Mouse (Mus musculus) layer of hippocampus, postnatal 25 days (tissue): ENCODE measurements around the gene Ust. TPM values are rescaled to one million over a fixed set of nuclear protein-coding genes. Genes with fewer than 3 reads are reported as not detected.

ENCODE experiments used
- DNase-seq, 2 experiments: peaks; one replicate each; pipeline ENCODE4 v3.0.0; 2022; ENCODE audit warnings: mixed read lengths in 2 of 2, low spot score in 1 of 2; ENCODE audit errors: extremely low spot score in 1 of 2
- total RNA-seq, 2 experiments: library from RNA; stranded (reverse); gene quantifications; 2 replicates each; pipeline ENCODE4 v1.2.3; 2021

Ust gene
- total RNA-seq, 2 experiments from 2014 or later: 72.5 to 74.0 TPM

DNA sequence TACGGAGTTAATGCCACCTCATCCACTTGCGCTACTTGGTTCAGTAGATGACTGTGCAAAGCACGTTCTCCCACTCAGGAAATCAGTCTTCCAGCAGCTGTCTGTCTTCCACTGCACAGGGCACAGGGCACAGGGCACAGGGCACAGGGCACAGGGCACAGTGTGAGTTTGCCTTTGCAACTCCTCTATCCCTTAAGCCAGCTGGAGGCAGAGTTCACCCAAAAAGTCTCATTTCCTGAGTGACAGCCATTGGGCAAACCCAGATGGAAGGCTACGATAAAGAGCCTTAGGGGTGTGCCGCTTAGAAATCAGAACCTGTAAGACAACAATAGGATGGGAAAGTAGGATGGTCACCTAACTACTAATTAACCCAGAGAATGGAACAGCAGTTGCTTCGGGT is 322.9 kb downstream of the Ust start:
- no peak for DNase-seq

DNA sequence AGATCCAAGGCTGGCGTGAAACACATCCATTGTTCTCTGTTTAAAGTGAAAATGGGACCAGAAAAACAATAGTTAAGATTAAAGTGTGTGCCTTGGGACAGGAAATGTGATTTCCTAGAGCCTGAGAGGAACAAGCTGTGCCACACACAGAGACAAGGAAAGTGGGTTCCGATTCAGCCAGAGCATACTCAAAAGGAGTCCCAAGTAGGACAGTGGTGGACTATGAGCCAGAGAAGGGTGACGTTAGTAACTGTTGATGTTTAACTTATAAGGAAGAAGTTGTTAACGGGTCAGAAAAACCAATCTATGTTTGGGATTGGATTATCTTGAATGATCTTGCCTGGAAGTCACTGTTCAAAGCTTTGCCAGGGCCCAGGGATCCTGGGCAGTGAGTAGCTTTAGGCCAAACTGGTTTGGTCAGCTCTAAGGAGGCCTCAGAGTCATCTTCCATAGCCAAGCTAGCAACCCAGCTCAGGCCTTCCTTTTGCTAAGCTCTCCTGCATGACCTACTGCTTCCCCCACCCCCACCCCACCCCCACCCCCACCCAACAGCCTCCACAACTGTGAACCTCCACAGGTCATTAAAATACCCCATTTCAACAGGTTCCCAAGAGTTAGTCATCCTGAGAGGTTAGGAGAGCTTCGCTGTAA is 329.2 kb downstream of the Ust start:
- no peak for DNase-seq

DNA sequence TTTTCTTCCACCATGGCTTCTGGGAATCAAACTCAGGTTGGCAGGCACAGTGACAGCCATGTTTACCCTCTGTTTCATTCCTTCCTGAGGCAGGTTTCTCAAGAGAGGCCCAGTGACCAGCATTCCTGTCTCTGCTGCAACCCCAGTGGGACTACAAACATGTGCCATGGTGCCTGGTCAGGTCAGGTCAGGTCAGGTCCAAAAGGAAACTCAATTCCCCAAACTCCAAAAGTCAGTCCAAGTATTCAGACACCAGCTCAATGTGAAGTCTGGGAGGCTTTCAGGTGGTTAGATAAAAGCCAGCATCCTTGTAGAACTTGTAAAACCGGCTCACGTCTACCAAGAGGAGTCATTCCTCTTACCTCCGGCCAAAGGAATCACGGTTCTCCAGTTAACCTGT is 333.0 kb downstream of the Ust start:
- DNase-seq: no peak

DNA sequence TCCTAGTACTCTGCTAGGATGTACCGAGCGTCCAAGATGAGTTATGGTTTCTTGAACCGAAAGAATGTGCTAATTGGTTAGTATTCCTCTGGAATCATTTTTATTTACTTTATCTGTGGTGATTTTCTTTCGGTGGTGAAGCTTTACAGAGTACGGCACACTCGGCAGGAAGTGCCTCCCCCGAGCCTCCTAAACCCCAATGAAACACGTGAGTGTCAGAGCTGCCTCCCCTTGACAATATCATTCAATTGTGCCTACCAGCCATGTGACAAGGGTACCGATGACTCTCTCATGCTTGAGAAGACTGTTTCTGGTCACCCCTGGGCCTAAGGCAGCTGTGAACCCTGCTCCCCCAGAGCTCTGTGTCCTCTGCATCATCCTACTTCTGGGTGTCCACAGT is 333.9 kb downstream of the Ust start:
- DNase-seq: no peak

DNA sequence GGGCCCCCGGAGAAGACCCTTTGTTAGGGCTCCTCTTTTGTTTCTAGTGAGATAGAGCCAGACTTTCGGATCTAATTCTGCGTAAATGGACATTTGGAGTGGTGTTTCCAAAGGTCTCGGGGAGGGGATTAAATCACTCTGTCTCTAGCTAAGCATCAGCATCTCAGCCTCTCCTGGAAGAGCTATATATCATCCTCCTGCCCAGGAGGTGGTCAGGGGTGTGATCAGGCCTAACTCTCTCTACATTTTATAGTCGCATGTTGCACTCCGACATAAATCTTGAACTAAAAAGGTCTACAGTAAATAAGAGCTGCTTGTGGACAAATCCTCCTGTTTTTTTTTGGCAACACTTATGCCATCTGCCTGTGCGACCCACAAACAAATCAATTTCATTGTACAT is 335.5 kb downstream of the Ust start:
- no peak for DNase-seq

DNA sequence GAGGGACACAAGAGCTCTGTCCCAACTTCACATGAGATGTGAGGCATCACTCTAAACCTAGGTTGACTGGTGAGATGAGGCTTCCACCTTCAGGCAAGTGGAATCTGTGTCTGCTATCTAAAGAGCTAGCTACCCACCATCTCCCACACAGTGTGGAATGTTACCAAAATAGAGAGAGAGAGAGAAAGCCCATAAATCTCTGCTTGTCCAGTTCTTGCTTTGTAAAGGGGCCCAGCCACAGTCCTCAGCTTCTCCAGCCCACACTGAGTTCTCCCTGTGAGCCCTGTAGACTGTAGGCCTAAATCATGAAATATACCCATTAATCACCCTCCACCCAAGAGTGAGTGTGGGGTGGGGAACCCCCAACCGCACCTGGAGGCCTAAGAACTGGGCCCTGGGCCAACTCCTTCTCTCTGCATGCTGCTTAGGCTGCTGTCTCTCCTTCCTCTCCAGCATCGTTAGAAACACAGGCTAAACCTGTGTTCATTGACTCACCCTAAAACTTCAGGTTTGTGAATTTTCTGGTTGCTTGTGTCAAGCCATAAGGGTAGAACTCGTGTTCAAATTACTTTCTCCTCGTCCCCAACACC is 336.9 kb downstream of the Ust start:
- DNase-seq: no peak

DNA sequence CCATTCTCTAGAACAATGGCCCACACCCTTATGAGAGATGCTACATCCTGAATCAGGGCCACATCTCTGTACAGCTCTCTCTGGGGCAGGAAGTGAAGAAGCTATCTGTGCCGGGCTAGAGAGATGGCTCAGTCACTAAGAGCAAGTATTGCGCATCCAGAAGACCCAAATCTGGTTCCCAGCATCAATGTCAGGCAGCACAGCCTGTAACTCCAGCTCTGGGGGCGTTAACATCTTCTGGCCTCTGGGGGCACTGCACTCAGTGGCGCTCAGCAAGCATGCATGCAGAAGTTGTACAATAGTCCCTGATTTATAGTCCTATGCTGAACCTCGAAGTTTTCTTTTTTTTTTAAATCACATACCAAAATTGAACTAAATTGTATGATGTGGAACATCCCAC is 341.0 kb downstream of the Ust start:
- no peak for DNase-seq

DNA sequence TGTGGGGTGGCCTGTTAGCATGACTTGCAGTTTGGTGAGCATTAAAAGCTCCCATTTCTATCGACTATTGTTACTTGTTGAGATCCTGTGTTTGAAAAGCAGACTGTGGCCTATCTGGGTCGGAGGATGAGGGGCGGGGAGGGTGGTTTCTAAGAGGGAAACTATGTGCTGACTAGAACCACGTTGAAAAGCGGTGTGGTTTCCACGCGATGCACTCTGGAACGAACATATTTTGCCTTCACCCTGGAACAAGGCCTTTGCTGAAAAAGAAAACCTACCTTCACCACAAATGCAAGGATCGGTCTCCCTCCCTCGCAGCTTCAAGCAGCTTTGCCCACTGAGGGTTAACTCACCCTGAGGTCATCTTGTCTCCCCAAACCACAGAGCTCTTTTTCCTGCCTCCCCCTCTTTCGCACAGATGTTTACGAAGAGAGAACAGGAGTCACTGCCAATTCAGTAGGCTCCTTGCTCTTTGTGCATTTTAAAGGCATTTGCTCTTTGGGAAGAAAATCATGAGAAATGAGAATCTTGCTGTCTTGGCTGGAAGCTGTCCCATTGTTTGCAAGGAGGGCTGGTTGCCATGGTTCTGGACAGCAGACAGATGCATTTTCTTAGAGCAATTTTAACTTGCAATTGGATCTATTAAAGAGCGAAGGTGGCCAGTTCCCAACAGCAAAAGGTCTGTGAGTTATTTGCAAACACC is 342.1 kb downstream of the Ust start:
- DNase-seq: no peak

DNA sequence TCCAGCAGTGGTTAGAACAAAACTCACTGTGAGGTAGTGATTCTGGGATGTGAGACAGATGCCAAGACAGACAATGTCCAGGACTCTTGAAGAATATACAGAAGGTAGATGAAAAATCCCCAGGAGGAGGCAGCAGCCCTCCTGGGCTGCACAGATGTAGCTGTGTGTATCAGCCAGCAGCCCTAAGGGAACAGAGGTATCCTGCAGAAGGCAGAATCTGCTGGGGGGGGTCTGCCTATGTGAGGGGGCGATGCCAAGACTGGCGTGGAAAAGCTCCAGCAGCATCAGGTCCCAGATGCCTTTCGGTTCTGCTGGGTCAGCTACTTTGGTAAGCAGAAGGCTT is 342.6 kb downstream of the Ust start:
- DNase-seq: no peak

DNA sequence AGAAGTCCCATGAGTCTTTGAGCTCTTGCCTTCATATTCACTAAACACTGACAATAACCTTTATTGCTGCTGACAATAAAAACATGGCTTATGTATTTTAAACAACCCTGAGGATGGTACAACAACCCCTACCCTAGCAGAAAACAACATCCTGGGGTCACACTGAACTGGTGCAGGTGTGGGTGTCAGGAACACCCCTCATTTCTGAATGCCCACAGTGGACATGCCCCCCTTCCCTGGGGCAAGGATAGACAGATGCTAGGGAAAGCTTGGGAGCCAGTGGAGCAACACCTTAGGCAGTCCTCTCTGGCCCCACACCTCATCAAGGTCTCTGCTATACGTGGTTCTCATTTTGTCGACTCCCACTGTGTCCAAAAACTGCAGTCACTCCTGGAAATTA is 343.9 kb downstream of the Ust start:
- DNase-seq: no peak

DNA sequence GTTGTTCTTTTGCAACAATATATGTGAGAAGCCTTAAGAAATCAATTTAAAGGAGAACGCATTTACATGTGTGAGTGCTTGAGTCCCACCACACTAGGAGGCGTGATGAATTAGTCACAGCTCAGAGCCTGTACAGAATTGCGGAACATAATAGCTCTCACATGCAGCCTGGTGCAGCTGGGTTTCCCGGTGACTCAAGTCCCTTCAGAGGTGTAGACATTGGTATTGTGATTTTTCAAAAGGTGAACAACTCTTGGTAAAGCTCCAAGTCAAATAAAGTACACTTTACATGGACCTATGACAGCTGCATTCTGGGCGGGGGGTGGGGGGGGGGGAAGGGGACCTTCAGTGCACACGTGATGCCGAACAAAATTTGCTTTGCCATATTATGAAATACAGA is 344.4 kb downstream of the Ust start:
- DNase-seq: no peak

DNA sequence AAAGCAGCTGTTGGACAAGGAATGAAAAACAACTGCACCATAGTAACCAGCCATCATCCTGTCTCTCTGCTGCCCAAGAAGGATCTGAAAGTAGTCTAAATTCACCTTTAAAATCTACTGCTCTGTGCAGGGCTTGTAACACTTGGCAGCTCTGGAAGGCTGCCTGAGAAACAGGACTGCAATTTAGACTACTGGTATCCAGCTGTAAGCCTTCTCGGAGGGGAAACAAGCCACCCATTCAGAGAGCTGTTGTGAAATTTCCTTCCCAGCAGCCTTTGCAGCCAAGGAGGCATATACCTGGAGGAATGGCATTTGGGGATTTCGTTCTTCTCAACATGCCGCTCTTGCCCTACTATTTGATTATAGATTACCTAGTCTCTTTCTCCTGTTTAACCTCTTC is 345.6 kb downstream of the Ust start:
- no peak for DNase-seq

DNA sequence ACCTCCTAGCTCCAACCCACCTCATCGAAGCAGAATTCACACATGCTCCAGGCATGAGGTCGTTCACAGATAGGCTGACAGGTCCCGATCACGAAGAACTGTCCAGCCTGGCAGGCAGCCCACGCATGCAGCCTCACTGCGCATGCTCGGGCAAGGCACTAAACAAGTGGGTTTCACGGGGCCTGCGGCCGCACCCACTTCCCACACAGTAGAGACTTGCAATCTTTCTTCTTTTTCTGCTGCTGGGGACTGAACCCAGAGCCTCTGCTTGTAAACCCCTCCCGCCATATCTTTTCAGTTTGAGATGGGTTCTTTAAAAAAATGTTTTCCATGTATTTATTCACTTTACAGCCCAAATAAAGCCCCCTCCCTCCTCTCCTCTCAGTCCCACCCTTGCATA is 347.1 kb downstream of the Ust start:
- DNase-seq: no peak
